Mouse (Mus musculus) midbrain, embryonic 14.5 days (tissue): Measurements from ENCODE around the gene Gm42791. TPM values are rescaled to one million over a fixed set of nuclear protein-coding genes. Genes with fewer than 3 reads are reported as not detected.
A peak's percentile ranks its signal among the peaks of the same experiment; 100 is the strongest.

ENCODE experiments used
- ATAC-seq: fragments of 200-750 bp; cut with Nextera tagmentation; 2 replicates; pipeline ENCODE4 v1.8.0; 2017; ENCODE audit warnings: moderate number of reproducible peaks, moderate library complexity; ENCODE audit not compliant: low FRiP score, low TSS enrichment
- DNase-seq: peaks from one replicate; pipeline ENCODE4 v3.0.0-alpha.2; 2015
- H3K27ac ChIP-seq: fragments of 300-500 bp; sonication (generic); replicated peaks from 2 replicates; pipeline ENCODE4 v1.5.1; 2014; ENCODE audit warnings: mild to moderate bottlenecking, low read depth, low read length, moderate library complexity
- H3K27me3 ChIP-seq: fragments of 300-500 bp; sonication (generic); 2 replicates; pipeline ENCODE4 v1.6.1; 2014; ENCODE audit warnings: low read length, control low read depth, mixed read lengths; ENCODE audit not compliant: control insufficient read depth, insufficient read depth
- H3K36me3 ChIP-seq: fragments of 300-500 bp; sonication (generic); 2 replicates; pipeline ENCODE4 v1.6.1; 2014; ENCODE audit warnings: low read length, control low read depth; ENCODE audit not compliant: control insufficient read depth, insufficient read depth
- H3K4me1 ChIP-seq: fragments of 300-500 bp; sonication (generic); 2 replicates; pipeline ENCODE4 v1.6.1; 2014; ENCODE audit warnings: mild to moderate bottlenecking, antibody characterized with exemption, low read length, control low read depth; ENCODE audit not compliant: control insufficient read depth, insufficient read depth
- H3K4me2 ChIP-seq: fragments of 300-500 bp; sonication (generic); 2 replicates; pipeline ENCODE4 v1.6.1; 2014; ENCODE audit warnings: mild to moderate bottlenecking, low read length, moderate library complexity
- H3K4me3 ChIP-seq: fragments of 300-500 bp; sonication (generic); replicated peaks from 2 replicates; pipeline ENCODE4 v1.5.1; 2014; ENCODE audit warnings: low read depth, low read length
- H3K9ac ChIP-seq: fragments of 300-500 bp; sonication (generic); replicated peaks from 2 replicates; pipeline ENCODE4 v1.6.1; 2014; ENCODE audit warnings: mild to moderate bottlenecking, low read length, moderate library complexity
- H3K9me3 ChIP-seq: fragments of 300-500 bp; sonication (generic); 2 replicates; pipeline ENCODE4 v1.6.1; 2016; ENCODE audit warnings: low read length, control low read depth, mixed read lengths; ENCODE audit not compliant: control insufficient read depth
- WGBS: fragments of 180-500 bp; shearing (Covaris S2); extraction: QIAGEN DNeasy Blood & Tissue Kit; methylation state at CpG from one replicate; pipeline ENCODE4 v1.1.7; 2014; 5-methylcytosine and 5-hydroxymethylcytosine counted together
- polyA plus RNA-seq: library from polyadenylated mRNA; unstranded; fragments of >200 nt; fragmentation: Nextera tagmentation; extraction: Ambion mirVana; gene quantifications from 2 replicates; pipeline ENCODE4 v1.2.1, GENCODE M21; 2014

Gm42791 gene
- polyA plus RNA-seq, 1 experiment from 2014 or later, result not detected

GRCm38 (mm10) chr5:148948577-148948976, 46.4 kb downstream of the Gm42791 start:
- Histone ChIP-seq H3K4me1 (0 out of 2 replicates have a peak, but pooled peaks cover 3% of the 10 kb centered on the region), H3K27ac (no peak overlapping the region), H3K4me3 (no peak overlapping the region), H3K27me3 (no peaks in the 10 kb centered on the region), H3K4me2 (no peak overlapping the region), H3K9me3 (no peaks in the 10 kb centered on the region), H3K36me3 (no peaks in the 10 kb centered on the region), H3K9ac (no peak overlapping the region)
- WGBS, result 77% methylated on average over 9 of the region's 9 CpGs
- no peak for ATAC-seq
- no peak for DNase-seq

DNA sequence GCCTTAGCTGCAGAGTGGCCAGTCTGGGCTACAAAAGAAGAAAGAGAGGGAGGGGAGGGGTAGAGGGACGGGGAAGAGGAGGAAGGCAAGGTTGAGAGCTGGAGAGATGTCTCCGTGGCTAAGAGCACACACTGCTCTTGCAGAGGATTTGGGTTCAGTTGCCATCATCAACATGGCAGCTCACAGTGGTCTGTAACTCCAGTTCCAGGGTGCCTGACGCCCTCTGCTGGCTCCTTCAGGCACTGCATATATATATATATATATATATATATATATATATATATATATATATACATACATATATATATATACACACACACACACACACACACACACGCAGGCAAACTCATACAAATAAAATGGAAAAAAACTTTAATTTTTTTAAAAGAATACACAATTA, 47.5 kb downstream of the Gm42791 start:
- WGBS, result 76% methylated on average over 4 of the region's 4 CpGs
- ATAC-seq (no peak), DNase-seq (no peak)
- Histone ChIP-seq H3K4me1 (0 out of 2 replicates have a peak, but pooled peaks cover 5% of the 10 kb centered on the region), H3K9ac (no peak overlapping the region), H3K4me2 (no peak overlapping the region), H3K27ac (no peak overlapping the region), H3K9me3 (no peaks in the 10 kb centered on the region), H3K27me3 (no peaks in the 10 kb centered on the region), H3K4me3 (no peak overlapping the region), H3K36me3 (no peaks in the 10 kb centered on the region)

- ATAC-seq (no peak), DNase-seq (no peak)
- Histone ChIP-seq H3K27ac (no peak overlapping the region), H3K4me3 (no peak overlapping the region), H3K4me2 (no peak overlapping the region), H3K4me1 (0 out of 2 replicates have a peak, but pooled peaks cover 5% of the 10 kb centered on the region), H3K9me3 (no peaks in the 10 kb centered on the region), H3K36me3 (no peaks in the 10 kb centered on the region), H3K9ac (no peak overlapping the region), H3K27me3 (no peaks in the 10 kb centered on the region)
- WGBS, result 80% methylated on average over 5 of the region's 5 CpGs
These were observed 48.2 kb downstream of the Gm42791 start for GRCm38 (mm10) chr5:148946787-148947186.

DNA sequence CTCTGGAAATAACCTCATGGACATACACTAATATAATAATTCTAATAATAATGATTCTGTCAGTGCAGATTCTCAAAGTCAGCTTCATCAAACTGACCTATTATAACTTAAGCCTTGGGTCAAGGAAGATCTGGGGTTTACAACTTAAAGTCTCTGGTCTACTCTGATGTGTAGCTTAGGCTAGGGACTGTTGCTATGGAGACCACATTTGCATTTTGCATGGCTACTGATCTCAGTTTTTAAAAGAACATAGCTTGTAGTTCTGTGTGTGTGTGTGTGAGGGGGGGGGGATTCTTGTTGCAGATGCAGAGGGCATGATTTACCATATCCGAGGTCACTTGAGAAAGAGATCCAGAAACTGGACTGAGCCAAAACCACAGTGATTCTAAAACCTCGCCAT, 49.2 kb downstream of the Gm42791 start:
- 51% methylated on average over 2 of the region's 2 CpGs for WGBS
- Histone ChIP-seq H3K9ac (no peak overlapping the region), H3K4me3 (no peak overlapping the region), H3K36me3 (no peaks in the 10 kb centered on the region), H3K9me3 (no peaks in the 10 kb centered on the region), H3K4me2 (no peak overlapping the region), H3K4me1 (0 out of 2 replicates have a peak, but pooled peaks cover 5% of the 10 kb centered on the region), H3K27me3 (no peaks in the 10 kb centered on the region), H3K27ac (no peak overlapping the region)
- DNase-seq (peak; percentile 68), ATAC-seq (no peak)

DNA sequence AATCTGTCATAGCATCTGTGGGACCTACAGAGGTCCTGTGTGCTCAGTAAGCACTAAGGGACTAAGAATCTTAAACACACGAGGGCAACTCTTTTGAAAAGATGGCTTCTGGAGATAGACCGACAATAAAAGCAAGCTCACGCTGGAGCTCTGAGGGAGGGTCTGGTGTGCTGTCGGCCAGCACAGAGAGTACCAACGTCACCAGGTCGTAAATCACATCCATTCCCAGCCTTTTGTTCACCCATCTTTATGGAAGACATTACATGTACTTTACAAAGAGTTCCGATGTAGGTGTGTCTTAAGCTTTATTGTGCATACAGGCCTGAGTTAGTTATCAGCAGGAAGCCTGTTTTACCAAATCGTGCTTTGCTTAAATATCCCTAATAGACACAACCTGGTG, 50.9 kb downstream of the Gm42791 start:
- Histone ChIP-seq H3K9ac (no peak overlapping the region), H3K9me3 (no peaks in the 10 kb centered on the region), H3K4me3 (no peak overlapping the region), H3K36me3 (no peaks in the 10 kb centered on the region), H3K27me3 (no peaks in the 10 kb centered on the region), H3K4me1 (0 out of 2 replicates have a peak, but pooled peaks cover 5% of the 10 kb centered on the region), H3K4me2 (no peak overlapping the region), H3K27ac (no peak overlapping the region)
- DNase-seq (no peak), ATAC-seq (no peak)
- WGBS, result 66% methylated on average over 8 of the region's 8 CpGs

- H3K9me3 ChIP-seq, result no peaks in the 10 kb centered on the region
- no peaks in the 10 kb centered on the region for H3K27me3 ChIP-seq
- H3K27ac ChIP-seq, result no peak overlapping the region
- H3K36me3 ChIP-seq, result no peaks in the 10 kb centered on the region
- 63% methylated on average over 10 of the region's 10 CpGs for WGBS
- ATAC-seq (no peak), DNase-seq (no peak)
- no peak overlapping the region for H3K4me2 ChIP-seq
- H3K4me1 ChIP-seq, result 0 out of 2 replicates have a peak, but pooled peaks cover 5% of the 10 kb centered on the region
- H3K9ac ChIP-seq, result no peak overlapping the region
- H3K4me3 ChIP-seq, result no peak overlapping the region
These were observed 51.5 kb downstream of the Gm42791 start for GRCm38 (mm10) chr5:148943444-148943843.

- Histone ChIP-seq H3K4me3 (no peak overlapping the region), H3K27me3 (no peaks in the 10 kb centered on the region), H3K36me3 (no peaks in the 10 kb centered on the region), H3K4me2 (no peak overlapping the region), H3K9me3 (no peaks in the 10 kb centered on the region), H3K9ac (no peak overlapping the region), H3K27ac (no peak overlapping the region), H3K4me1 (0 out of 2 replicates have a peak, but pooled peaks cover 5% of the 10 kb centered on the region)
- DNase-seq, result peak; percentile 42
- 43% methylated on average over 11 of the region's 11 CpGs for WGBS
- ATAC-seq, result no peak
These were observed 52.0 kb downstream of the Gm42791 start for GRCm38 (mm10) chr5:148942957-148943356.

DNA sequence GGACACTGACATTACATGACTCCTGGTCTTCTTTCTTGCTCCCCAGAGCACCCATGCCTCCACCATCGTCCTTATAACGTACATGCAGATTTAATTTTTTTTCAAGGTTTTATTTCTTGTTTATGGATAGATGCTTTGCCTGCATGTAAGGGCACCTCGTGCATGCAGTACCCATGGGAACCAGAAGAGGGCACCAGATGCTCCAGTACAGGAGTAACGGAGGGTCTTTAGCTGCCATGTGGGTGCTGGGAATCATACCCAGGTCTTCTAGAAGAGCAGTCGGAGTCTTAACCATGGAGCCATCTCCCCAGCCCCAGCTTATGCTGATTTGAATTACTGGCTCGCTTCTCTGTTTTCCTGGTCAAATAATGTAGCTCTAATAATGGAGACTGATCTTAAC, 52.6 kb downstream of the Gm42791 start:
- Histone ChIP-seq H3K27me3 (no peaks in the 10 kb centered on the region), H3K4me2 (no peak overlapping the region), H3K36me3 (no peaks in the 10 kb centered on the region), H3K9ac (no peak overlapping the region), H3K4me3 (no peak overlapping the region), H3K9me3 (no peaks in the 10 kb centered on the region), H3K27ac (no peak overlapping the region), H3K4me1 (0 out of 2 replicates have a peak, but pooled peaks cover 5% of the 10 kb centered on the region)
- 93% methylated on average over 6 of the region's 6 CpGs for WGBS
- DNase-seq, result no peak
- no peak for ATAC-seq

GRCm38 (mm10) chr5:148941867-148942266, 53.1 kb downstream of the Gm42791 start:
- H3K4me3 ChIP-seq, result no peak overlapping the region
- WGBS, result 79% methylated on average over 10 of the region's 10 CpGs
- no peaks in the 10 kb centered on the region for H3K27me3 ChIP-seq
- no peak overlapping the region for H3K9ac ChIP-seq
- no peak overlapping the region for H3K4me2 ChIP-seq
- ATAC-seq (no peak), DNase-seq (no peak)
- H3K36me3 ChIP-seq, result no peaks in the 10 kb centered on the region
- H3K27ac ChIP-seq, result no peak overlapping the region
- no peaks in the 10 kb centered on the region for H3K9me3 ChIP-seq
- H3K4me1 ChIP-seq, result 0 out of 2 replicates have a peak, but pooled peaks cover 5% of the 10 kb centered on the region
